Mouse (Mus musculus): ENCODE results near the gene Olfr212. TPM values are rescaled to one million over a fixed set of nuclear protein-coding genes. Genes with fewer than 3 reads are reported as not detected.
"Not testable (repeated sequence)": the region's sequence is repeated elsewhere in the genome, so short reads cannot be mapped to it uniquely, and the experiment has no call there.

Gene Olfr212
- not detected in 2 replicates for polyA plus RNA-seq (2015; fragmentation: Nextera tagmentation; extraction: Ambion mirVana)

- H3K27ac ChIP-seq (ENCODE audit: low read length); H3K4me3 ChIP-seq (ENCODE audit: low read depth, low read length); H3K4me1 ChIP-seq (ENCODE audit: control insufficient read depth, low read depth, low read length); ATAC-seq (ENCODE audit: low read depth); H3K9ac ChIP-seq (ENCODE audit: low read depth, low read length); H3K4me2 ChIP-seq (ENCODE audit: low read depth, low read length); H3K36me3 ChIP-seq (ENCODE audit: control insufficient read depth, insufficient read depth); H3K27me3 ChIP-seq (ENCODE audit: control insufficient read depth, insufficient read depth, low read depth, low read length); H3K9me3 ChIP-seq (replicated peaks; ENCODE audit: control insufficient read depth, low read length): not testable (repeated sequence)
- WGBS (ENCODE audit: insufficient replicate concordance), result 80% methylated on average over 18 of the region's 20 CpGs
These were observed at the start of gene Olfr212 for GRCm38 (mm10) chr6:116506302-116507003. TSS of gene Olfr212 (plus strand) at chr6:116506516.

GRCm38 (mm10) chr6:116458728-116459127, 47.6 kb upstream of the Olfr212 start:
- no peaks in the 10 kb centered on the region for H3K9me3 ChIP-seq (replicated peaks; ENCODE audit: control insufficient read depth, low read length)
- peaks cover 18% of the 10 kb centered on the region for H3K27me3 ChIP-seq (ENCODE audit: control insufficient read depth, insufficient read depth, low read depth, low read length)
- H3K4me3 ChIP-seq (ENCODE audit: low read depth, low read length), result no peak overlapping the region
- H3K9ac ChIP-seq (ENCODE audit: low read depth, low read length), result no peak overlapping the region
- no peak overlapping the region for H3K4me2 ChIP-seq (ENCODE audit: low read depth, low read length)
- no peak for ATAC-seq (ENCODE audit: low read depth)
- no peaks in the 10 kb centered on the region for H3K36me3 ChIP-seq (ENCODE audit: control insufficient read depth, insufficient read depth)
- H3K4me1 ChIP-seq (ENCODE audit: control insufficient read depth, low read depth, low read length), result no peaks in the 10 kb centered on the region; the same call in none of the 2 replicates
- no peak overlapping the region; the same call in 1 of the 2 replicates for H3K27ac ChIP-seq (ENCODE audit: low read length)
- WGBS (ENCODE audit: insufficient replicate concordance), result 18% methylated on average over 4 of the region's 4 CpGs

- H3K4me1 ChIP-seq (ENCODE audit: control insufficient read depth, low read depth, low read length), result no peaks in the 10 kb centered on the region; the same call in none of the 2 replicates
- peaks cover 18% of the 10 kb centered on the region for H3K27me3 ChIP-seq (ENCODE audit: control insufficient read depth, insufficient read depth, low read depth, low read length)
- no peaks in the 10 kb centered on the region for H3K36me3 ChIP-seq (ENCODE audit: control insufficient read depth, insufficient read depth)
- H3K9ac ChIP-seq (ENCODE audit: low read depth, low read length), result no peak overlapping the region
- ATAC-seq (ENCODE audit: low read depth), result no peak
- no peak overlapping the region for H3K4me3 ChIP-seq (ENCODE audit: low read depth, low read length)
- 26% methylated on average over 2 of the region's 2 CpGs for WGBS (ENCODE audit: insufficient replicate concordance)
- peak overlapping the region; percentile 3; the same call in 1 of the 2 replicates for H3K27ac ChIP-seq (ENCODE audit: low read length)
- H3K9me3 ChIP-seq (replicated peaks; ENCODE audit: control insufficient read depth, low read length), result no peaks in the 10 kb centered on the region
- no peak overlapping the region for H3K4me2 ChIP-seq (ENCODE audit: low read depth, low read length)
These were observed 47.1 kb upstream of the Olfr212 start for GRCm38 (mm10) chr6:116459232-116459631.

GRCm38 (mm10) chr6:116460544-116461283, 45.6 kb upstream of the Olfr212 start, which contains the start of gene Alox5:
TSS of gene Alox5 (minus strand) at chr6:116461178.
- Histone ChIP-seq H3K9ac (ENCODE audit: low read depth, low read length) (peak within 1 kb of the TSS; percentile 31; the same call in 1 of the 2 replicates), H3K27me3 (ENCODE audit: control insufficient read depth, insufficient read depth, low read depth, low read length) (peaks cover 18% of the 10 kb centered on the region), H3K36me3 (ENCODE audit: control insufficient read depth, insufficient read depth) (no peaks in the 10 kb centered on the region), H3K4me3 (ENCODE audit: low read depth, low read length) (peak within 1 kb of the TSS; percentile 51), H3K27ac (ENCODE audit: low read length) (0 out of 2 replicates have a peak within 1 kb of the TSS, but pooled peaks have one; percentile 5), H3K4me1 (ENCODE audit: control insufficient read depth, low read depth, low read length) (no peaks in the 10 kb centered on the region; the same call in none of the 2 replicates), H3K9me3 (replicated peaks; ENCODE audit: control insufficient read depth, low read length) (no peaks in the 10 kb centered on the region), H3K4me2 (ENCODE audit: low read depth, low read length) (peak within 1 kb of the TSS; percentile 62)
- 0 out of 2 replicates have a peak, but pooled peaks have one; percentile 16 for ATAC-seq (ENCODE audit: low read depth)
- 2% methylated on average over 42 of the region's 43 CpGs for WGBS (ENCODE audit: insufficient replicate concordance)

- no peak for ATAC-seq (ENCODE audit: low read depth)
- Histone ChIP-seq H3K4me1 (ENCODE audit: control insufficient read depth, low read depth, low read length) (no peaks in the 10 kb centered on the region), H3K4me2 (ENCODE audit: low read depth, low read length) (no peak overlapping the region), H3K27me3 (ENCODE audit: control insufficient read depth, insufficient read depth, low read depth, low read length) (no peaks in the 10 kb centered on the region), H3K9me3 (replicated peaks; ENCODE audit: control insufficient read depth, low read length) (no peaks in the 10 kb centered on the region), H3K36me3 (ENCODE audit: control insufficient read depth, insufficient read depth) (no peaks in the 10 kb centered on the region), H3K27ac (ENCODE audit: low read length) (no peak overlapping the region), H3K9ac (ENCODE audit: low read depth, low read length) (no peak overlapping the region), H3K4me3 (ENCODE audit: low read depth, low read length) (no peak overlapping the region)
- WGBS (ENCODE audit: insufficient replicate concordance), result 21% methylated on average over 3 of the region's 3 CpGs
These were observed 38.2 kb upstream of the Olfr212 start for GRCm38 (mm10) chr6:116468081-116468480.

GRCm38 (mm10) chr6:116485081-116485480, 21.2 kb upstream of the Olfr212 start:
- no peak for ATAC-seq (ENCODE audit: low read depth)
- Histone ChIP-seq H3K9me3 (replicated peaks; ENCODE audit: control insufficient read depth, low read length) (no peaks in the 10 kb centered on the region), H3K36me3 (ENCODE audit: control insufficient read depth, insufficient read depth) (no peaks in the 10 kb centered on the region), H3K27ac (ENCODE audit: low read length) (no peak overlapping the region), H3K9ac (ENCODE audit: low read depth, low read length) (no peak overlapping the region), H3K4me2 (ENCODE audit: low read depth, low read length) (no peak overlapping the region), H3K4me3 (ENCODE audit: low read depth, low read length) (no peak overlapping the region), H3K4me1 (ENCODE audit: control insufficient read depth, low read depth, low read length) (no peaks in the 10 kb centered on the region), H3K27me3 (ENCODE audit: control insufficient read depth, insufficient read depth, low read depth, low read length) (no peaks in the 10 kb centered on the region)
- 26% methylated on average over 1 of the region's 1 CpGs for WGBS (ENCODE audit: insufficient replicate concordance)

- Histone ChIP-seq H3K4me2 (ENCODE audit: low read depth, low read length) (no peak overlapping the region), H3K36me3 (ENCODE audit: control insufficient read depth, insufficient read depth) (no peaks in the 10 kb centered on the region), H3K4me3 (ENCODE audit: low read depth, low read length) (no peak overlapping the region), H3K27me3 (ENCODE audit: control insufficient read depth, insufficient read depth, low read depth, low read length) (no peaks in the 10 kb centered on the region), H3K4me1 (ENCODE audit: control insufficient read depth, low read depth, low read length) (no peaks in the 10 kb centered on the region), H3K9ac (ENCODE audit: low read depth, low read length) (no peak overlapping the region), H3K9me3 (replicated peaks; ENCODE audit: control insufficient read depth, low read length) (no peaks in the 10 kb centered on the region), H3K27ac (ENCODE audit: low read length) (no peak overlapping the region)
- ATAC-seq (ENCODE audit: low read depth), result no peak
- WGBS (ENCODE audit: insufficient replicate concordance), result 45% methylated on average over 1 of the region's 1 CpGs
These were observed 19.5 kb upstream of the Olfr212 start for GRCm38 (mm10) chr6:116486833-116487232.

GRCm38 (mm10) chr6:116488791-116489190, 17.5 kb upstream of the Olfr212 start, which contains the start of gene Olfr211:
TSS of gene Olfr211 (plus strand) at chr6:116489091.
- no peak for ATAC-seq (ENCODE audit: low read depth)
- no peaks in the 10 kb centered on the region for H3K4me1 ChIP-seq (ENCODE audit: control insufficient read depth, low read depth, low read length)
- no peaks in the 10 kb centered on the region for H3K36me3 ChIP-seq (ENCODE audit: control insufficient read depth, insufficient read depth)
- H3K27ac ChIP-seq (ENCODE audit: low read length), result no peak within 1 kb of the TSS
- no peak within 1 kb of the TSS for H3K9ac ChIP-seq (ENCODE audit: low read depth, low read length)
- no peaks in the 10 kb centered on the region for H3K27me3 ChIP-seq (ENCODE audit: control insufficient read depth, insufficient read depth, low read depth, low read length)
- no peak within 1 kb of the TSS for H3K4me3 ChIP-seq (ENCODE audit: low read depth, low read length)
- WGBS (ENCODE audit: insufficient replicate concordance), result 59% methylated on average over 4 of the region's 4 CpGs
- H3K9me3 ChIP-seq (replicated peaks; ENCODE audit: control insufficient read depth, low read length), result no peaks in the 10 kb centered on the region
- H3K4me2 ChIP-seq (ENCODE audit: low read depth, low read length), result no peak within 1 kb of the TSS

- Histone ChIP-seq H3K4me2 (ENCODE audit: low read depth, low read length) (no peak overlapping the region), H3K4me1 (ENCODE audit: control insufficient read depth, low read depth, low read length) (no peaks in the 10 kb centered on the region), H3K4me3 (ENCODE audit: low read depth, low read length) (no peak overlapping the region), H3K36me3 (ENCODE audit: control insufficient read depth, insufficient read depth) (no peaks in the 10 kb centered on the region), H3K9me3 (replicated peaks; ENCODE audit: control insufficient read depth, low read length) (no peaks in the 10 kb centered on the region), H3K27ac (ENCODE audit: low read length) (no peak overlapping the region), H3K27me3 (ENCODE audit: control insufficient read depth, insufficient read depth, low read depth, low read length) (no peaks in the 10 kb centered on the region), H3K9ac (ENCODE audit: low read depth, low read length) (no peak overlapping the region)
- 56% methylated on average over 5 of the region's 5 CpGs for WGBS (ENCODE audit: insufficient replicate concordance)
- ATAC-seq (ENCODE audit: low read depth), result no peak
These were observed 12.6 kb upstream of the Olfr212 start for GRCm38 (mm10) chr6:116493742-116494141.
